Mouse (Mus musculus) testis, postnatal 10 days (tissue): ENCODE measurements around the gene Trpv6.

ENCODE experiments used
- DNase-seq: peaks from one replicate; pipeline ENCODE4 v3.0.0; 2021; ENCODE audit warnings: low spot score

Trpv6 gene

DNA sequence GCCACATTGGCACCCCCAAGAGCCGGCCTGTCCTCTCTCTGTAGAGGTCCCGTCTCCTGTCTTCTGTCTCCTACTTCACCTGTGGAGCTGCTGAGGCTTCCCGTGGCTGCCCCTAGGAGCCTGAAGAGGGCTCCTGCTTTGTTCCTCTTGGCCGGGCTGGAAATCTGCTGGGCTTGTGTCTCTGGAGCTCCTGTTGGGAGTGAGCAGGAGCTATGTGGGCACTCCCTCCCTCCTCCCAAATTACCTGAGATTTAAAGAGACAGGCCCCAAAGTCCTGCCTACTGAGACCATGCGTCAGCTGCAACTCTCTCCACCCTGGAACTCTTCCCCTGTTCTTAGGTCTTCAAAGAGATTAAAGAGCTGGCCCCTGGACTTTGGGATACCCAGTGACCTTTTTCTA lies at the start of gene Trpv6:
Gene Trpv6 (minus strand): TSS at position 228 of the 400 bp plus-strand sequence.
- DNase-seq = no peak

DNA sequence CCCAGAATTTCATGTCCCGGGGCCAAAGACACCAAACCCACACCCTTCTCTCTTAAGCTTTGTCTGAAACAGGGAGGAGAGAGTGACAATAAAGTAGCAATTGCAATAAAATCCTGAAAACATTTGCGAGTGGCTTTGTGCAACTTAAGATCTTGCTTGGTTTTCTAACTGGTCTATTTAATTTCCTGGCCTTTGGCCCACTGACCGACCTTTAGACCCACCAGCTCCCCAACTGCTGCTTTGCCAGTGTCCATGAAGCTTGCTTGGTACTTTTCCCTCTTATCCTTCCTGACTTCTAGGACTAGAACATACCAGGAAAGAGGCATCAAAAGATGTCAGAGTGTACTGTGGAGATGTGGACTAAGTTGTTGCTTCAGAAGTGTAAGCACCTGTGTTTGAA lies 49.4 kb upstream of the Trpv6 start:
- DNase-seq = no peak

DNA sequence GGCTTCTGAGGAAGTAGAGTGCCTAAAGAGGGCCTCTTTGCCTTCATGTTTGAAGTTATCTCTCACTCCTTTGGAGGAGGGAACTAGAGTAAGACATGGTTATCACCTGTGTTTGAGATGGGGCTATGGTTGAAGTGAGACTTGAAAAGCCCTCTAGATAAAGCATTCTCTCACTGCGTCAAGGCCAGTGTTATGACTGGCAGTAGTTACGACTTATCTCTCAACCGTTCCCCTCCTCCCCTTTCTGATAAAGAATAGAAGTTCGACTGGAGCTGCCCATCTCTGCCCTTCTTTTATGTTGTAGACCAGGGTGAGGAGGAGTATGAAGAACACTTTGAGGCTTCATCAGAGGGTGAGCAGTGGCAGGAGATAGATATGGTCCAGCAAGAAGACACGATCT lies 48.7 kb upstream of the Trpv6 start:
- DNase-seq = no peak

DNA sequence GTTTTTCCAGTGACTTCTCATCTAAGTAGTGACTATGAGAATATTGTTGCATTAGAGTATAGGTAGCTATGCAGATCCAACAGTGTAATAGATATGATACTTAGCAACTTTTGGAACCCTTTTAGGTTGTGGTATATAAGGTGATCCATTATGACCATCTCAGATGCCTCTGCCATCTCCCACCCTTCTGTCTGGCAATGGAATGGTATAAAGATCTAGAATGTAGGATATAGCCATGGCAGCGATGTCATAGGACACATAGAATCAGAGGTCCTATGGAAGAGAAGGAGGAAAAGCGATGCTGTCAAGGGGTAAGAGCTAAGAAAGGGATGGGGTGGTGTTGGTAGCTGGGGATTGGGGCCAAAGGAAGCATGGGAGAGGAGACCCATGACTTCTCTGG lies 47.9 kb upstream of the Trpv6 start, which contains the start of gene Llcfc1:
Gene Llcfc1 (plus strand): TSS at position 301 of the 400 bp plus-strand sequence.
- no peak for DNase-seq

DNA sequence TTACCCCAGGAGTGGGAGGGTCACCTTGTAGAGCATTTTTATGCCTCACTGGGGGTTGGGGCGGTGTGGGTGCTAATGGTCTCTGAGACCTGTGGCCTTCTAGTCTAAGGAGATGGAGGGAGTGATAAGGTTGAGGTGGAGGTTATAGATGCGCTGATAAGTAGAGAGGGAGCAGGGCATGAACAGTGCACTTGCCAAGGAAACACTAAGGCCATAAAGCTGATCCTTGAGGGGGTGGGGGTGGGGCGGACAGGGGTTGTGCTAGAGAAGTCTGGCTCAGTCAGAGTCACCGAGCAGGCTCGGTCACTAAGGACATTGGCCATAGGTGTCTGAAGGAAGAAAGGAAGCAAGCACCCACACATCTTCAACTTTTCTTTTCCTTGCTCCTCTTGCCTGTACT lies 45.5 kb upstream of the Trpv6 start:
- DNase-seq = no peak

DNA sequence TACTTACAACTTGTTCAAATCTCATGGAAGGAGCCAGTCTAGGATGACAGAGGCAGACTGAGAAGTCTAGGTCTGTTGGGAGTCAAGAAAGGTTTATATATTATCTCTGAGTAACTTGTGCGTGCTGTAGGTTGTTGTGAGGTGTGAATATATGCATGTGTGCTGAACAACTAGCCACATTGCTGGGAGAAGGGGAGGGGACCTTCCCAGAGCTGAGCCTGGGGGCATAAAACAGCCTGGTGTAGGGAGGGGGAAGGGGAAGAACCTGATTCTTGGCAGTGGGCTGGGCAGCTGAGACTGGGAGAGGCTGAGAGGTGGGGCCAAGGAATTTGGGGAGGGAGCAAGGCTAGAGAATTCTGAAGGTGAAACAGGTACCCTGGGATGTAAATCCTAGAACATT lies 44.5 kb upstream of the Trpv6 start, which contains the start of gene Trpv5:
Gene Trpv5 (minus strand): TSS at position 101 of the 400 bp plus-strand sequence.
- no peak for DNase-seq

DNA sequence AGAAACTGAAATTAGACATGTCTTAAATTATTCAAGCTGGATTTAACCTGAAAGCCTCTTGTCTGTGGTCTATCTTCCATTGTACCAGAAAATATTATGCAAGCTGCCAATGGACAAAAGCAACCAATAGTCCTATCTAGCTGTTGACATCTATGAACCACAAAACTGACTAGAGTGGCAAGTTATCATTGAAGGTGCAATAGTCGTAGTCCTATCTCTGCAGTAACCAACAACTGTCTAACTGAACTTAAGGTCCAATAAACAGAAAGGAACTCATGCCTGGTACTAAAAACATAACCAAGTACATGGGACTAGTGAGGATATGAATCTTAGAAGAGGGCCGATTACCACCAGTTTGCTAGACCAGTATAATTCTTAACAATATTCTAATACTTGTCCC lies 40.3 kb upstream of the Trpv6 start:
- DNase-seq = no peak

DNA sequence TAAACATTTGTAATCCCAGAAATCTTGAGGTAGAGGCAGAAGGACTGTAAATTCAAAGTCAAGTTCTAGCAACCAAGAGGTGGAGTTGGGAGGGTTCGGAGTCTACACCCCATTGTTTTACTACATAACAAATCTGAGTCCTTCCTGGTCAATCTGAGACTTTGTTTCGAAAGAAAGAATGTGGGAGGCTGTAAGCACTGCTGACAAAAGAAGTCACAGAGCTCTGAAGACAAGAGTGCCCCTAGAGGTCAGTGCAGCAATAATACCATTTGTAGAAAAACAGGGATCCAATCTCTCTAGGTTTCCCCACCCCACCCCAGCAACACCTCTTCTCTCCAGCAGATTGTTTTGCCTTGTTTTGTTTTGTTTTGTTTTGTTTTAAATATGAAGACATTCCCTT lies 26.1 kb upstream of the Trpv6 start:
- DNase-seq = no peak

DNA sequence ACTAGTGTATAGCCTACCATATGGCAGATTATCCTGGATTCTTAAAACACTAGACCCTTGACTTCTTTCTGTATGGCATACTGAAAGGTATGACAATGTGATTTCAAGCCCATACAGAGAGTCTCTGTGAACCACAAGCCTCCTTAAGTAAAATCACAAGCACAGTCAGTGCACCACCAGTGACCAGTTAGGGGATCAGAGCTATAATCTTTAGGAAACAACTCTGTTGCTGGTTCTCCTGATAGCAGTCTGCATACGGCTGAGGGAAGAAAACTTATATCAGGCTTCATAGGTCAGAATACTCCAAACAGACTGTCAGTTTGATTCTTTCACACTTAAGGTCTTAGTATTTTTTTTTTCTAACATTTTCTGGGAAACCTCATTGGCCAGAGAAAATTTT lies 22.3 kb upstream of the Trpv6 start:
- no peak for DNase-seq

DNA sequence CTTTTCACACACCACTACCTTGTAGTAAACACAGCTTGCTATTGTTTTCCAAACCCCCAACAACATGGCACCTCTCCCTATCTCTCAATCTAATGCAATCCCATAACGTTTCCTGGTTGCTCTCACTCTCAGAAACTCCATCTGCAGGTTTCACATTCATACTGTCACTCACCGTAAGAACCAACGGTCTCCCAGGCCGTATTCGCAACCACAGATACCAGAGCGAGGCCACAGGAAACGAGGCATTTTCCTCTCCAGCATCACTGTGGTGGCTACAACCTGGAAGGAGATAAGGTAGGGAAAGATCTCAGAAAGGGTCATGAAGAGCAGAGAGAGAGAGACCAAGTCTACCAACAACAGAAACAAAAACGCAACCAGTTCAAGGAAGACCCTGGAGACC lies 18.4 kb upstream of the Trpv6 start:
- DNase-seq = no peak

DNA sequence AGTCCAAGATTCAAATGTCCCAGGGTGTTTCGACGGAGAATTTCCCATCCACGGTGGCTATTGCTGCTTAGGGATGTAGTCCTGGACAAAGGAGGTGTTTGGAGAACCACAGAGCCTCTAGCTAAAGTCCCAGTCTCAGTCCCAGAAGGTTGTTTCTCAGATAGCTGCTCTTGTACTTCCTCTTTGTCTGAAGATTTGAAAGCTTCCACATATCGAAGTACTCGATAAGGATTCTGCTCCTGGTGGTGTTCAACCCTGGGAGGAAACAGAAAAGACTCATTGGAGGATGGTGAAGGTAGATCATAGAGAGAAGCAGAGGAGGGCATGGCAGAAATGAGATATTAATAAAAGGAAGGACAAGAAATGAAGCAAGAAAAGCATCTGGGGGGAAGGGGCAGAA lies 17.0 kb upstream of the Trpv6 start:
- no peak for DNase-seq

DNA sequence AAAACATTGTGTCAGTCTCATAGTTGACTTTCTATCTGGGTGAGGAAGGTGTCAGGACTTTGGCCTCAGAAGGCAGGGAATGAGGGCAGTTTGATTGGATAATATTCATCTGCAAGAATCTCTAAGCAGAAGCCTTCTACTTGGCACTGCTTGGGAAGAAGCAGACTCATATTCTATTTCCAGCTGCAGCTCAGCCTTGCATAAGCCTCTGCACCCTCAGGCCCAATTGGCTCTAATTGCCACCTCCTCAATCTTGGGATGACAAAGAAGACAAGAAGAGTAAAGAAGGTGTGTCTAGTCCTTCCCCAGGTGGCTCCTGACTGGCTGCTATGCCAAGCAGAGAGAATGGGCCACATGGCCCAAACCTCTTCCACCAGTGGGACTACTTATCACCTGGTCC lies 10.5 kb upstream of the Trpv6 start:
- no peak for DNase-seq

DNA sequence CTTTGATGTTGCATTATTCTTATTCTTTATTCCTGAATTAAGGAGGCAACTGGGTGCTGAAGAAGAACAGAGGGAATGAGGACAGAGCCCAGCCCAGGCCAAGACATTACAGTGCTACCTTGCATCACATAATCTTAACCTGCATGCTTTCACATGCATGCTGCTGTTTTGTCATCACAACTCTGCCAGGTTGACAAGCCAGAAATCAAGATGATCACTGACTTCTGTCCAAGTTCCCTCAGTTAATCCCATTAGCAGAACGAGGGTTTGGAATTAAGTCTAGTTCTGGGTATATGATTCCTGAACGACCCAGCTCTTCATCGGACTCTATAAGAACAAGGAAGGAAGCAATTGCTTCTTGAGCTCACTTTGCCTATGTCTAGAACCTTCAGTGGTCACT lies 10.0 kb upstream of the Trpv6 start:
- DNase-seq = no peak

DNA sequence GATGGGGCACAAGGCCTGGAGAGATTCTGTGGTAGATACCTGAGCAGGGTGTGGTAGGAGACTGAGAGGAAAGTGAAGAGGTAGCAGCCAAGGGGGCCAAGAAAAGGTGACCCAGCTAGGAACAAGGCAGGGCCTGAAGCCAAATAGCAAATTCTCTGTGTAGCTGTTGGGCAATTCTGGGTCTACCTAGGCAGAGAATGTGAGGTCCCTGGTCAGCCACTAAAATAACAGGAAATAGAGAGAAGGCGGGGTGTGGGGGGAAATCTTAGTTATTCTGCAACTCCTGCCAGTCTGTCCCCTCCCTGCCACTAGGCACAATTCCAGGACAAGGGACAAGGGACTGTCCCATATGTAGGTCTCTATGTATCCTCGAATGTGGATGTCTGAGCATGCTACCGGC lies 7.0 kb upstream of the Trpv6 start:
- no peak for DNase-seq

DNA sequence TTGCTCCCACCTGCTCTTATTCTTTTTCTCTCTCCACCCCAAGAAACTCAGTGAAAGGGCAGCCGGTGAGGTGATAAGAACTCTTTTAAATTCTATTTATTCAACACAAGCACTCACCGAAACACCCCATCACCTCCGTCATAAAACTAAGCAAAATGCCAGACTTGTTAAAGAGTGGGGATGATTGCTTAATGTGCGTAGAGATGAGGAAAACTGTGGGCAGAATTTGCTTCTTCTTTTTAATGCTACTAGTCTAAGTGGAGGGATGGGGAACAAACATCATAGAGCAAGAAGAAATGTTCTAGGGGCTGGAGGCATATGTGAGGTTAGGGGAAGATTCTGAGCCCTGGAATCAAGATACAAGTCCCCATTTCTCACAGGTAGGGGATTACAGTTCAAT lies 6.6 kb upstream of the Trpv6 start:
- no peak for DNase-seq

DNA sequence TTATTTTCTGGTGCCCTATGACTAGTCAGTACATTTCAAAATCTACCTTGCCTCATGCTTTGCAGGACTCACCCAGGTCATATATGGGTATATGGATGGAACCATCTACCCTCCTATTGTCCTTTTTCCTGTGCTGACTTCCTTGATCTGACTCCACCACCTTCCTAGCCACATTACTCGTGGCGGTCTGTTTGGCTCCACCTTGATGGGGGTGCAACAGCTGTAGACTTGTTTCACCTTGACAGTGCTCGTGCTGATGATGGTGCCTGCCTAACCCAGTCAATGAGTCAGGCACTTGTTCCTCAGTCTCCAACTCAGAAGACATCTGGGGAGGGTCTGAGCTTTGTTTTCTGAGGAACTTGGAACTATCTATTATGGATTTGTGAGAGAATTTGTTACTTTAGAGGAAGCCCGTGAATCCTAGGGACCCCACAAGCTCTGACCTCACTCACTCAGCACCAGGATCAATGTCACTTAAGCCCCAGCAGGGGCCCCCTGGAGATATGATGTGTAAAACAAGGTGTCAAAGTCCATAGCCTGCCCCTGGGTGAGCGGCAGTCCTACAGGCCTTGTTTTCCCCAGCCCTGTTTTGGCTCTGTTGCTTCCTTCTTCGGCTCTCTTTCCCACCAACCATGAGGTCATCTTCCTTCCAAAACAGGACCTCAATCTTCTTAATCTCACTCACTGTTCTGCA lies 5.1 kb upstream of the Trpv6 start:
- no peak for DNase-seq

DNA sequence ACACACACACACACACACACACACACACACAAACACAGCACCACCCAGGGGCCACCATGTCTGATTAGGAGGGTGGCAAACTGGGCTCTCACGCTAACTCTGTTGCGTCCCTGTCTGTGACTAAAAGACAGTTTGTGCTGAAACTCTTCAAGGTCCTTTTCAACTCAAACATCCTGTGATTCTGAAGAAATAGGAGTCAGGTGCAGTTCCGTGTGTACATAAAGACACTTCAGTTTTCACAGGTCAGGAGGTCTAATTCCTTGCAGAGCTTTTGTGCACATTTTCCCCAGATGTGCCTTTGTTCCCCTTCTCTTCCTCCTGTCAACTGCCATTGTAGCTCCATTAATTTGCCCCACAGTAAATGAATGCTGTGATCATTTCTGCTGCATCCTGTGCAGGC lies 4.2 kb upstream of the Trpv6 start:
- no peak for DNase-seq

DNA sequence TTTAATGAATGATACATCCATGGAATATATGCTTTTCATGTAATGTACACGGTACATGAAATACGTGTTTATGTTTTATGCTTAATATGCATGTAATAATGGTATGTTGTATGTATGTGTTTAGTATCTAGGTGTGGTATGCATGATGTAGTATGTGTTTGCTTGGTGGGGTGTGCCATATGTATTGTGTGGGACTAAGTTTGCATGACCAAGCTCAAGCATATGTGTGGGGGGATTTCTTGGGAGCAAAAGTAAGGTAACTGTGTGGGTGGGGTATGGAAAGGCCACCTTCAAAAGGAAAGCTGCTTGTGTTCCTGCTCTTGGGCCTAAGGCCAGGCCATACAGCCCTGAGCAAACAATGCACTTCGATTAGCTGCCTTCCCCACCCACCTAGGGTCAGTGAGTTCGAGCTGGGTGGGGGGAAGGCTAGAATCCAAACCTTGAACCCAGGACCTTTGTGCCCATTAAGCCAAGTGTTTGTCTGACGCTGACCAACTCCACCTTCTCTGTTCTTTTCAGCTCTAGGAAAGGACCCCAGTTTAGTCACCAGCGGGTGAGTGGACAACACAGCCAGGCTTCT lies 1.8 kb upstream of the Trpv6 start:
- no peak for DNase-seq

DNA sequence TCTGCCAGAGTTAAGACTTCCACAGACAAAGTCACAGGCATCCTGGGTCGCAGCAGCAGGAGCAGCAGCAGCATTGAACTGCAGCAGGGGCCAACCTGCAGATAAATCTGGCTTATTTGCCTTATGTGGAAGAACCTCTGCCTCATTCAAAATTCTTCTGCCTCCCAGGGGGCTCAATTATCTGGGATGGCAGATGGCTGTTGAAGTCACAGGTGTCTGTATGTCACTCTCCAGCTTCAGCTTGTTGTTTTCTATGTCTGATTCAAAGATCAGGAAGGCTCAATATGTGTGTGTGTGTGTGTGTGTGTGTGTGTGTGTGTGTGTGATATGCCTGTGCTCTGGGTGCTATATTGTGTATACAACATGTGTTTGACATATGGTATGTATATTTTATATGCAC lies 1.2 kb upstream of the Trpv6 start:
- no peak for DNase-seq

DNA sequence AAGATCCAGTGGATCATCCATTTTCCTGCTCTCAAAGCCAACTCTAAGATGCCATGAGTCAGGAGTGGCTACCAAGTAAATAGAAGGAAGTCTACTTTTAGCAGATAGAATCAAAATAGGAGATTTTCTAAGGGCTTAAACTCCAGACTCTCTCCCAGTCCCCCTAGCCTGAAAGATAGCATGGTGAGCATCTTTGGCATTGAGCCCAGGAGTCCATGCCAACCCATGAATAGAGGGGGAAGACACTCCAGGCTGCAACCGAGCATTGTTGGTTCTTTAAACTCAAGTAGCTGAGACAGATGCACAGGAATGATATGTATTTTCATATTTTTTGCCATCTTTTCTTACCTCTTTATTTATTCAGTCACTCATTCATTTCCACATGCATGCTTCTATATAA lies 994 bp downstream of the Trpv6 start:
- no peak for DNase-seq

DNA sequence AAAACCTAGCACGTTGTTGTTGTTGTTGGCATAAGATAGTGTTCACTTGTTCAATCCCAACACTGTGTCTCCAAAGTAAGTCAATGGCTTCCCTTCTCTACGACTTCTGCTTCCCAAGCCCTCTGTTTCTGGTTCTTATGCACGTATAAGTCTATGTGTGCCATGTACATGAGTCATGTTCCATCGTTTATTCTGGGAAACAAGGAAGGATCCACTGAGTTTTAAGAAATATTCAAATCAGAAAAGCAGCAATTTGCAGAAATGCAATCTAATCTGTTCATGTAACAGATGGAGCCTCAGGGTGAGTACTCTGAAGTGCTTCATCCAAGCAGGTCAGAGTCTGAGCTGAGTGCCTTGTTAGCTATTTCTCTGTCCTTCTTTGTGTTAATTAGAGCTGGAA lies 4.7 kb downstream of the Trpv6 start:
- DNase-seq = no peak

DNA sequence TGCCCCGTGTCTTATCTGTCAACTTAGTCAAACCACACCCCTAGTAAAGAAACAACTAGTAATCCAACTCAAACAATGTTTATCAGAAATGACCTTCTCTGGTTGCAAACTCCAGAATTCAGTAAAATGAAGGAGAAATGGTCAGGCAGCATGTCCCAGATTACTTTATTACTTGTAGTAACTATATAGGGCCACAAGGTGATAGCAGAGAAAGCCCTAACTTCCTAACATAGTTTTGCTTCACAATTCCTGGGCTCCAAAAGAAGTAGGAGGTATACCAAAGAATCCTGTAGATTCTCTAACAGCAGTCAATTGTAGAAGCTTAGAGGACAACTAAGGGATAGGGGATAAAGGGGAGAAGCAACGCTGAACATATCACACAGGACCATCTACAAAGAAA lies 5.4 kb downstream of the Trpv6 start:
- DNase-seq = no peak

DNA sequence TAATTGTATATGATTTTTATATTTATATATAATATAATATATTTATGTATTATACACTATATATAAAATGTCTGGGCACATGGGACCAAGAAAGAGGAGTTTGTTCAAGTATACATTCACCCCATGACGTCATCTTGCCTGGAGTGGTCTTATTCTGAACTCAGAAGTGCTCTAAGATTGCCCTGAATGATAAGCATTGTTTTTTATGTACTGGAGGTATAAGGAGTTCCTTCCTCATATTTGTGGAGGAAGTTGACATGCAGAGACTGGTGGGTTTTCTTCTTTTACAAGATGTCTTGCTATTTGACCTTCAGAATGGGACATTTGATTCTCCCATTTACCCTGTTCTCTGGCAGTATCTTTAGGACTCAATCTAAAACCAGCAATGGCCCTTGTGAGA lies 8.0 kb downstream of the Trpv6 start:
- no peak for DNase-seq

DNA sequence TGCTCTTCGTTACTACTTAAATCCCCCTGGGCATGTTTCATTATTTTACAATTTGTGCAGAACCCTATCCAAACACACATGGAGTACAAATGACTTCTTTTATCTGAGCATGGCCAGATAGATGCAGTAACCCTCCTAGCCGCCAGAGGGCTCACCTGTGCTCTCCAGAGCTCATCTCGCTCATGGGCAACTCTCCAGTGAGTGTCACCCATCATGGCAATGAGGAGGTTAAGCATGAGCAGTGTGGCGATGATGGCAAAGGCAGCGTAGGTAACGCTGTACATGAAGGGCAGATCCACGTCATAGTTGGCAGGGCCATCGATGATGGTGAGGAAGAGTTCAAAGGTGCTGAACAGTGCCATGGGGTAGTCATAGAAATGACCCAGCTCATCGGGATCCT lies 13.5 kb downstream of the Trpv6 start:
- DNase-seq = no peak
